Mouse (Mus musculus) hindbrain, embryonic 11.5 days (tissue): ENCODE data around the gene Snf8. TPM values are rescaled to one million over a fixed set of nuclear protein-coding genes. Genes with fewer than 3 reads are reported as not detected.

Experiments
- ATAC-seq: fragments of 200-750 bp; cut with Nextera tagmentation; 2 replicates; pipeline ENCODE4 v1.8.0; 2017; ENCODE audit warnings: mild to moderate bottlenecking, moderate TSS enrichment, moderate library complexity; ENCODE audit not compliant: low FRiP score
- DNase-seq: peaks from one replicate; pipeline ENCODE4 v3.0.0-alpha.2; 2015; ENCODE audit warnings: low spot score
- H3K27ac ChIP-seq: fragments of 300-500 bp; sonication (generic); 2 replicates; pipeline ENCODE4 v1.5.1; 2014; ENCODE audit warnings: mild to moderate bottlenecking, low read depth, low read length
- H3K27me3 ChIP-seq: fragments of 300-500 bp; sonication (generic); 2 replicates; pipeline ENCODE4 v1.6.1; 2014; ENCODE audit warnings: mild to moderate bottlenecking, low read length, moderate library complexity, mixed read lengths; ENCODE audit not compliant: control insufficient read depth, insufficient read depth
- H3K36me3 ChIP-seq: fragments of 300-500 bp; sonication (generic); 2 replicates; pipeline ENCODE4 v1.6.1; 2014; ENCODE audit warnings: mild to moderate bottlenecking, low read length, moderate library complexity, mixed read lengths; ENCODE audit not compliant: control insufficient read depth, insufficient read depth
- H3K4me1 ChIP-seq: fragments of 300-500 bp; sonication (generic); replicated peaks from 2 replicates; pipeline ENCODE4 v1.6.1; 2014; ENCODE audit warnings: low read length, mixed read lengths; ENCODE audit not compliant: control insufficient read depth, insufficient read depth
- H3K4me2 ChIP-seq: fragments of 300-500 bp; sonication (generic); replicated peaks from 2 replicates; pipeline ENCODE4 v1.6.1; 2014; ENCODE audit warnings: mild to moderate bottlenecking, low read depth, low read length
- H3K4me3 ChIP-seq: fragments of 300-500 bp; sonication (generic); 2 replicates; pipeline ENCODE4 v1.5.1; 2014; ENCODE audit warnings: low read depth, low read length
- H3K9ac ChIP-seq: fragments of 300-500 bp; sonication (generic); 2 replicates; pipeline ENCODE4 v1.6.1; 2014; ENCODE audit warnings: low read depth, low read length
- H3K9me3 ChIP-seq: fragments of 300-500 bp; sonication (generic); 2 replicates; pipeline ENCODE4 v1.6.1; 2016; ENCODE audit warnings: low read length; ENCODE audit not compliant: control insufficient read depth
- WGBS: fragments of 180-500 bp; shearing (Covaris S2); extraction: QIAGEN DNeasy Blood & Tissue Kit; methylation state at CpG from one replicate; pipeline ENCODE4 v1.1.7; 2014; 5-methylcytosine and 5-hydroxymethylcytosine counted together
- polyA plus RNA-seq: library from polyadenylated mRNA; unstranded; fragments of >200 nt; fragmentation: Nextera tagmentation; extraction: Ambion mirVana; gene quantifications from 2 replicates; pipeline ENCODE4 v1.2.1, GENCODE M21; 2014

Snf8 gene
- polyA plus RNA-seq: 47.3 and 48.8 TPM in 2 replicates

- H3K27me3 ChIP-seq: no peaks in the 10 kb centered on the region
- DNase-seq (peak; percentile 98), ATAC-seq (peak; percentile 47)
- peak within 1 kb of the TSS; percentile 86 for H3K4me2 ChIP-seq
- no peaks in the 10 kb centered on the region for H3K9me3 ChIP-seq
- 2% methylated on average over 29 of the region's 29 CpGs for WGBS
- H3K36me3 ChIP-seq: no peaks in the 10 kb centered on the region
- peak within 1 kb of the TSS; percentile 58; the same call in 1 of the 2 replicates for H3K27ac ChIP-seq
- H3K4me1 ChIP-seq: no peaks in the 10 kb centered on the region; the same call in 1 of the 2 replicates
- H3K4me3 ChIP-seq: peak within 1 kb of the TSS; percentile 87
- peak within 1 kb of the TSS; percentile 83 for H3K9ac ChIP-seq
Measured at GRCm38 (mm10) chr11:96034596-96035052, at the start of gene Snf8. Gene Snf8, plus strand, starts transcription at chr11:96034885.

DNA sequence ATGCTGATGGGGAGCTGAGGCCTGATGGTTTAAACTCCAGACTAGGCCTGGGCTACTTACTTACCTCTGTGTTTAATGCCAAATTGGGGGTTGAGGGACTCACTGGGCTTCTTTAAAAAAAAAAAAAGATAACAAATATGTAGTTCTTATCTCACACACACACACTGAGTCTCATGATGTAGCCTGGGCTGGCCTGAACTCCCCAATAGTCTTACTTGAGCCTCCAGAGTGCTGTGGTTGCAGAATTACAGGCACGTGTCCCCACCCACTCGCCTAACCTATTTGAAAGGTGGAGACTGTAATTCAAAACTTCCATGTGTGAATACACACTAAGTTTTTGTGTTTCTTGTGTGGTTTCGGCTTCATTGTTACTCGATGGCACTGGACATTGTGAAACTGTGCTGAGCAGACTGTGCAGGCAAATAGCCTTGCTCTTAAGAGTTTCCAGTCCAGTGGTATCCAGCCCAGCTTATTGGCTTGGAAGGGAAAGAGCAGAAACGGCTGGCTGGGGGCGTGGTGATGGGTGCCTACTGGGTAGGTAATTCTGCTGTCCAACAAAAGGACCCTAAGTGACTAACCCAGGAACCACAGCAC, 46.7 kb upstream of the Snf8 start:
- H3K9me3 ChIP-seq: no peaks in the 10 kb centered on the region
- no peak overlapping the region for H3K9ac ChIP-seq
- DNase-seq (no peak), ATAC-seq (no peak)
- no peak overlapping the region for H3K4me3 ChIP-seq
- no peak overlapping the region; the same call in 1 of the 2 replicates for H3K27ac ChIP-seq
- H3K36me3 ChIP-seq: no peaks in the 10 kb centered on the region
- H3K4me1 ChIP-seq: peaks cover 20% of the 10 kb centered on the region
- no peak overlapping the region for H3K4me2 ChIP-seq
- WGBS: 80% methylated on average over 6 of the region's 6 CpGs
- no peaks in the 10 kb centered on the region for H3K27me3 ChIP-seq

DNA sequence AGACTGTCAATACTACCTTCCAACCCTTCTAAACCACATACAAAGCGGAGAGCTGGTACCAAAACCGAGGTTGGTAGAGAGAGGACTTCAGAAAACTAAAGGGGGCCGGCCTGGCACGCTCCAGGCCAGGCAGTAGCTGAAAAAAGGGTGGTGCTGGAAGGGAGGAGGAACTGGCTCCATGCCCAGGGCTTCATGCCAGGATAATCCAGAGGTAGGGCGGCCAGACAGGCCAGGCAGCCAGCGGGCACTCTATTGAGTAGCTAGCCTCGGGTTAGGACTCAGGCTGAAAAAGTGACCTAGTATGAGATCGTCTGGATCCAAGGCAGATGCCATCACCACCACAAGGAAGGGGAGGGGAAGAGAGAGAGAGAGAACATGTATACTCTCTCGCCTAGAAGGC, 46.2 kb upstream of the Snf8 start:
- Histone ChIP-seq H3K27ac (no peak overlapping the region; the same call in 1 of the 2 replicates), H3K9me3 (no peaks in the 10 kb centered on the region), H3K36me3 (no peaks in the 10 kb centered on the region), H3K4me3 (no peak overlapping the region), H3K4me2 (no peak overlapping the region), H3K4me1 (peaks cover 18% of the 10 kb centered on the region), H3K27me3 (no peaks in the 10 kb centered on the region), H3K9ac (no peak overlapping the region)
- ATAC-seq (no peak), DNase-seq (no peak)
- 82% methylated on average over 9 of the region's 9 CpGs for WGBS

- H3K36me3 ChIP-seq: 0 out of 2 replicates have a peak, but pooled peaks cover 4% of the 10 kb centered on the region
- peaks cover 3% of the 10 kb centered on the region; the same call in 1 of the 2 replicates for H3K9me3 ChIP-seq
- peak overlapping the region; percentile 100; the same call in 1 of the 2 replicates for H3K27ac ChIP-seq
- ATAC-seq (no peak), DNase-seq (no peak)
- no peaks in the 10 kb centered on the region for H3K27me3 ChIP-seq
- H3K4me1 ChIP-seq: peaks cover 17% of the 10 kb centered on the region
- peak overlapping the region; percentile 41; the same call in 1 of the 2 replicates for H3K9ac ChIP-seq
- H3K4me3 ChIP-seq: no peak overlapping the region
- peak overlapping the region; percentile 86; the same call in 1 of the 2 replicates for H3K4me2 ChIP-seq
- 55% methylated on average over 8 of the region's 8 CpGs for WGBS
Measured at GRCm38 (mm10) chr11:95989864-95990263, 44.8 kb upstream of the Snf8 start.

DNA sequence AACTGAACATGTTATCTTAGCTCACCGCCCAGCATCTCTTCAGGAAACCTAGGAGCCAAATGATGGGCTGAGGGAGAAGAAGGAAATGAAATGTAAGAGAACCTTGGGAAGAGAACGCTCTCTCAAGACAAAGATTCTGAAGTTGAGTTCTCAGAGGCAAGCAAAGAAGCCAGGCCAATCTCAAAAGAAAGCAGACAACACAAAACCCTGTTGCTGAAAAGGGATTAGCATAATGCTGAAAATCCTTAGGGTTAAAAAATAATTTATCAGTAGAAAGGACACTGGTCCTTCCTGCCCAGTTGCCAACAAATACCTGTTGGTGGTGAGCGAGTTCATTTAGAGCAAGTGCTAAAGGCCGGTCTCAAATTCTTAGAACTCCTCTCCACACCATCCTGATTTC, 44.3 kb upstream of the Snf8 start:
- Histone ChIP-seq H3K4me1 (peaks cover 17% of the 10 kb centered on the region), H3K4me2 (peak overlapping the region; percentile 86), H3K27me3 (no peaks in the 10 kb centered on the region), H3K36me3 (0 out of 2 replicates have a peak, but pooled peaks cover 4% of the 10 kb centered on the region), H3K9me3 (peaks cover 3% of the 10 kb centered on the region; the same call in 1 of the 2 replicates), H3K4me3 (peak overlapping the region; percentile 47), H3K9ac (peak overlapping the region; percentile 89), H3K27ac (peak overlapping the region; percentile 100)
- ATAC-seq: no peak
- WGBS: 43% methylated on average over 4 of the region's 4 CpGs
- DNase-seq: peak; percentile 27

DNA sequence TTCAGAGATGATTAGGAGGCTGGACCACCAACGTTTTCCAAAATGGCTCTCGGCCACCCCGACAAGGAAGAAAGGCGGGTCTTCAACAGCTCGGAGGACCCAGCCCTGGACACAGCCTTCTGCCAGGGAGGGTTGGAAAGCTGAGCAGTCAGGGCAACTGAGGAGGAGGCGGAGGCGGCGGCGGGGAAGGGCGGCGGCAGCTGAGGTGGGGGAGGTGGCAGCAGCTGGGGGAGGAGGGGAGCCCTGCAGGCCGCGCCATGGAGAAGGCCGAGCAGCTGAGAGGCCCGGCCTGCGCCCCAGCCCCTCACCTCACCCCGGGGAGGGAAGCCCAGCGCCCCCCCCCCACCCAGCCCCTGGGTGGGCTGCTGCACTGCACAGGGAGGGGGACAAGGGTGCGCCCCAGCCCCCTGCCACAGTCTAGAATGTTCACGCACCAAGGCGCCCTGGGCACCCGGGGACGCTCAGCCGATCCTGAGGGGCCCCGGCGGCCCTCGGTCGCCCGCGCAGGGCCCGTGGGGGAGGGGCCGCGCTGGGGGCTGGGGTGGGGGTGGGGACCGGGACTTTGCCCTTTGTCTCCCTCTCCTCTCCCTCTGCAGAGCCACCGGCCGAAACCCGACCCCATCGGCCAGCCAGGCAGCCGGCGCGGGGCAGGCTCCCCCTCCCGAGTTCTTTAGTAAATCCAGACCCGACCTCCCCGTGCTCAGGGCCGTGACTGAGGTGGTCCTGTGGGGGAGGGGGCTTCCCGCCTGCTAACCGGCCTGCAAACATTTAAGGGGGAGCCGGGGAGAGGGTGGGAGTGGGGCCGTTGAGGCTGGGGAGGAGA, 43.6 kb upstream of the Snf8 start:
- ATAC-seq: peak; percentile 92
- DNase-seq: peak; percentile 83
- H3K4me3 ChIP-seq: peak overlapping the region; percentile 47
- whole genome bisulfite sequencing: 1% methylated on average over 36 of the region's 49 CpGs
- H3K27ac ChIP-seq: peak overlapping the region; percentile 100
- peaks cover 17% of the 10 kb centered on the region for H3K4me1 ChIP-seq
- H3K36me3 ChIP-seq: 0 out of 2 replicates have a peak, but pooled peaks cover 4% of the 10 kb centered on the region
- H3K9ac ChIP-seq: peak overlapping the region; percentile 89
- no peaks in the 10 kb centered on the region for H3K27me3 ChIP-seq
- H3K9me3 ChIP-seq: peaks cover 3% of the 10 kb centered on the region; the same call in 1 of the 2 replicates
- H3K4me2 ChIP-seq: peak overlapping the region; percentile 86

DNA sequence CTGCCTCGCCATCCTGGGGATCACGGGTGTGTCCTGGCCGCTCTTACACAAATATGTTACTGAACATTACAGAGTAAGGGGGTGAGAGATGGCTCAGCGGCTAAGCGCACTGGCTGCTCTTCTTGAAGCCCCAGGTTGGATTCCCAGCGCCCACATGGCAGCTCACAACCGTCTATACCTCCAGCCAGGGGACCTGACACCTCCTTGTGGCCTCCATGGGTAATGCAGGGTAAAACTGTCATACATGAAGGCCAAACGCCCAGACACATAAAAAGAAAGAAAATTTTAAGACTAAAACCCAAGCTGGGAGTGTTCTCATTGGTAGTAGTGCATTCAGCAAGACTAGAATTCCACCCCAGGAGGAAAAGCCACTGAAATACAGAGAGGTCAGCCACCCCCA, 40.5 kb upstream of the Snf8 start:
- ATAC-seq (no peak), DNase-seq (no peak)
- Histone ChIP-seq H3K4me3 (no peak overlapping the region), H3K27me3 (no peaks in the 10 kb centered on the region), H3K4me2 (no peak overlapping the region), H3K9ac (no peak overlapping the region), H3K27ac (no peak overlapping the region), H3K9me3 (peaks cover 3% of the 10 kb centered on the region; the same call in 1 of the 2 replicates), H3K36me3 (0 out of 2 replicates have a peak, but pooled peaks cover 7% of the 10 kb centered on the region), H3K4me1 (peaks cover 17% of the 10 kb centered on the region)
- WGBS: 93% methylated on average over 8 of the region's 8 CpGs

DNA sequence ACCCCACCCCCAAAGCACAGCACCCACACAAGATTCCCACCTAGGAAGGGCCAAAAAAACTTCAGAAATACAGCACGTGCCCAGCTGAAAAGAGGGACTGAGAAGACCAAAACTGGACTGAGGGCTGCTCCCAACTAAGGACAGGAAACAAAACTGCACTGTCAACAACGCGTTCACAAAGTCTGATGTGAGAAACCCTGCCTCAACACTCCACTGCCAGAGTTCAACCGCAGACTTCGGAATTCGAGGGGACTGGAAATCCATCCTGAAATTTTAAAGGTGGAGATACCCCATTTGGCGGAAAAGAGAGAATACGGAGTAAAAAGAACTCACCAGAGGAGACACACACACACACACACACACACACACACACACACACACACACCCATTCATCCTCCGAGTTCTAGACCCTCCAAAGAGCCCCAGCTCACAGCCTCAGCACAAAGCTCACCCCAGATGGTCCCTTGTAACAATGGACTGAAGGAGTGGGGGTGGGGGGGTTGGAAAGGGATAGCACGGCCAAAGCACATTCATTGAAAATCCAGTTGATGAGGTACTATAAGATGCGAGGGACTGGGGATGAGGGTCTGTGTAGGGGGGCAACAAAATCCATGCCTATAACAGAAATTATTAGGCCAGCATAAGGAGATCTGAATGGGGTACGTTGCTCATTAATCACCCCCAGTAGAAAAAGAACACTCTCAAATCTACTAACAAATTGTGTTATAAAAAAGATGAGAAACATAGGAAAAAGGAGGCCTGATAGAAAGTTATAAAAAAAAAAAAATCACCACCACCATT, 31.4 kb upstream of the Snf8 start:
- H3K27ac ChIP-seq: peak overlapping the region; percentile 99
- no peaks in the 10 kb centered on the region for H3K27me3 ChIP-seq
- H3K9me3 ChIP-seq: no peaks in the 10 kb centered on the region
- peak overlapping the region; percentile 99 for H3K9ac ChIP-seq
- H3K36me3 ChIP-seq: no peaks in the 10 kb centered on the region
- H3K4me2 ChIP-seq: peak overlapping the region; percentile 88
- ATAC-seq: no peak
- 5% methylated on average over 12 of the region's 12 CpGs for WGBS
- DNase-seq: peak; percentile 67
- peak overlapping the region; percentile 97 for H3K4me3 ChIP-seq
- peaks cover 6% of the 10 kb centered on the region for H3K4me1 ChIP-seq
